Mouse (Mus musculus) heart, postnatal 36 days (tissue): Measurements from ENCODE around the gene Rasgrp3. TPM values are rescaled to one million over a fixed set of nuclear protein-coding genes. Genes with fewer than 3 reads are reported as not detected.

Experiments
- DNase-seq, 2 experiments: peaks; one replicate each; pipeline ENCODE4 v3.0.0; 2021 to 2022
- intact Hi-C: fragments of 180-260 bp; cut with DNase I; formaldehyde crosslinking; loops from one replicate; pipeline ENCODE4 v1.15.1; 2025
- total RNA-seq, 2 experiments: library from RNA; stranded (reverse); gene quantifications; 2 replicates each; pipeline ENCODE4 v1.2.3; 2021

Rasgrp3 gene
- total RNA-seq, 2 experiments from 2014 or later, result 23.3 TPM

DNA sequence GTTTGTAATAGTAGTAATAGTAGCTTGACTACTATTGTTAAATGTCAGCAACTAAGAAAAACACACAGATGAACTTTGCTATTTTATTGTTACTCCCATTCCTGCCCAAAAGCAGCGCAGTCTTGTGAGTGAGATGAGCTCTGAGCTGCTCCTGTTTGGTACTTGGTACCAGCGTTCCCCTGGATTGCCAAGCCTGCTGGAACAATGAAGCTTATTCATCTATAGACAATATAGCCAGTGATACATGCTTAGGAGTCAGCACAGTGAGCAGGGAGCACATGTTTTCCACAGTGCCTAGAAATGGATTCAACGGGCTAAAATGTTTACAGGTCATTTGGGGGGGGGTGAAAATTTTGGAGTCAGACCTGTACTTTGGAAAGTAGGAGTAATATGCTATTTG lies 50.5 kb downstream of the Rasgrp3 start:
- DNase-seq, result no peak
- intact Hi-C loops, result no loop called here

DNA sequence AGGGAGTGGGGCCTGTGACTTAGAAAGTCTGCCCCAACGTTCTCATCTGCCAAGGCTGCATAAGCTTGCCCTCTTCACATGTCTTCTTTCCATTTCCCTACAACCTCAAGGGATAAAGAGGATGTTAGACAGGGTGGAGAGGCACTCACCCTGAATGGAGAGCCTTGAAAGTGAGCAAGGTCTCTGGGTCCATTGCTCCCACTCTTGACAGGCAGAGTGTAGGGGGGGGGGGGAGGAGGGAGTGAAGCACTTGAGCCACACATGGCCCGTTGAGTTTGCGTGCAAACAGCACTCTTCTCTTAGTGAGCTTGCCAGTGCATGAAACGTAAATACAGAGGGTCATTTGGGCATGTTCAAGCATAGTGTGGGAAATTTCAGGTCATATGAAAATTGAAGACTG lies 59.5 kb downstream of the Rasgrp3 start:
- intact Hi-C loops, result no loop called here
- no peak for DNase-seq

DNA sequence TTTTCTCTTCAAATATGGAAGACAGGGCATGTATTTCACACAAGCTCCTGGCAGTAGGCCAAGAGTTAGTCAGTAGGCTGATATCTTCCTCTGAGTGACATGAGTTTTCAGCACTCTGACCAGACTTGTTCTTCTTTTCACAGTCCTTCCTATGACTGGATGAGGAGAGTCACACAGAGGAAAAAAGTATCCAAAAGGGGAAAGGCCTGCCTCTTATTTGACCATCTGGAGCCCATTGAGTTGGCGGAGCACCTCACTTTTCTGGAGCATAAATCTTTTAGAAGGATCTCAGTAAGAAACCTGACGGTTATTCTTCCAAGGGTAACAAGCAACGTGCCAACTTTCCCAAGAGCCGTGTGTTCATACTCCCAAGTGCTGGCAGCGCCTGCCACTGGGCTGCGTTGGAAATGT lies 62.5 kb downstream of the Rasgrp3 start:
- intact Hi-C loops, result no loop called here
- peak in 1 of 2 experiments; percentile 15 for DNase-seq

DNA sequence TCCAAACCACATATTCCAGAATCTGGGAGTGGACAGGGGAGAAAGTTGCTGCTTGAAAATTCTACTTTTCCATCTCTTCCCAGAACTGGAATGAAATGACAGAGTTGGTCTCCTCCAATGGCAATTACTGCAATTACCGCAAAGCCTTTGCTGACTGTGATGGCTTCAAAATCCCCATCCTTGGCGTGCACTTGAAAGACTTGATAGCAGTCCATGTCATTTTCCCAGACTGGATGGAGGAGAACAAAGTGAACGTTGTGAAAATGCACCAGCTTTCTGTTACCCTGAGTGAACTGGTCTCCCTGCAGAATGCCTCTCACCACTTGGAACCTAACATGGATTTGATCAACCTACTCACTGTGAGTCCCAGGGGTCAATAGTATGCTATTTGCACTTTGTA lies 67.3 kb downstream of the Rasgrp3 start:
- no peak for DNase-seq
- intact Hi-C loops, result no loop called here

- intact Hi-C loops, result no loop called here
- no peak for DNase-seq
Observed at GRCm38 (mm10) chr17:75505053-75505452, 69.4 kb downstream of the Rasgrp3 start.

DNA sequence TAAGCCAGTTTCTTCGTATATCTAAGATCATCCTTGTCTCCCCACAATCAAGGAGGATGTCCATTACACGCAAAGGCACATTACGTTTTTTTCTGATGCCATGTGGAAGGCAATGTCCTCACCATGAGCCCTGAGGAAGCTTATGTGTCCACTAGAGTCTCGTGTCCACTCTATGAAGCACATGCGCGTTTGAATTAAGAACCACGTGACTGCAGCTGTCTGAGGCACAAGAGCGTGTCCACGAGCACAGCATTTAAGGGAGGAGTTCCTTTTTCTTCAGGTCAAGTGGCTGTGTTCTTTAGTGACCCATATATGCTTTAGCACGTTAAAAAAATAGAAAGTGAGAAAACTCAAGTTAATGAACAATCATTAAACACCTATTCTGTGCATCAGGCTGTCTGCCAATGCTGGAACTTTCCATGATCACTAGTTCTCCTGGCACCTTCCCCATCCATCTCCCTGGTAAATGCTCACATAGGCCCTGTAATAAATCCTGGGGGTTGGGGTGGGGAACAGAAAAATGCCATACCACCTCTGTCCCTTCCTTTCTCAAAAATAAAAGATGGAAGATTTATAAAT lies 70.5 kb downstream of the Rasgrp3 start:
- intact Hi-C loops, result no loop called here
- DNase-seq, result no peak

DNA sequence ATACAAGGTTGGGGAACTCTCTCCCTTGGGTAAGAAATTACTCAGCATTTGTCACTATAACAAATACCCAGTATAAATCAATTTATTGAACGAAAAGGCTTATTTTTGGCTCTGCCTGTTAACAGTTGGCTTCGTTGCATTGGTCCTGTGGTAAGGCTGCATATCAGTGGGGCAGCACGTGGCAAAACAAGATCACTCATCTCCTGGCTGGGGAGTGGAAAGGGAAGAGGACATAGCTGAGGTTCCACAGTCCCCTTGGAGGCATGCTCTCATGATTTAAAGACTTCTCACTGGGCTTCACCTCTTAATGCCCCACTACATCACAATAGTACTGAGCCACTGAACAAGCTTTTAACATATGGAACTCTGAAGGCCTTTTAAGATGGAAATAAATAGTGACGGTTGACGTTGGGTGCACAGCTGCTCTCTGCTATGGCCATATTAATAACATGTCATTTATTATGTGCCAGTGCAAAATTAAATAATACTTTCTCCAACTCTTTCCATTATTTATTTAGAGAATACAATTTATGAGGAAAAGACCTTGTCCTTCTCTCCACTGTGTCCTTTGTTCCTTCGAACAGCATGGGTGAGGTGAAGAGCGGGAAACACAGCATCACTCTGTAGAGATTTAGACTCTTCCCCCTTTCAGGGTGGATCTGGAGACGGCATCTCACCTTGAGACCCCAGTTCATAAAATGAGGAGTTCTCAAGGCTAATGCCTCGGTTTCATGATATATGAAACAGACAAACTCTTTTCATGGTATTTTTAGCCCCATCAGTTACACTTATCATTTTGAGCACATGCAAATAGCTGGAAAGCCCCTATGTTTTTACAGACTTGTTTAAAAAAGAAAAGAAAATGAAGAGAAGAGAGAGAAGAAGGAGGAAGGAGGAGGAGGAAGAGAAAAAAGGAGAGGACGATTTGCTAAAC lies 71.3 kb downstream of the Rasgrp3 start:
- intact Hi-C loops, result no loop called here
- no peak for DNase-seq

DNA sequence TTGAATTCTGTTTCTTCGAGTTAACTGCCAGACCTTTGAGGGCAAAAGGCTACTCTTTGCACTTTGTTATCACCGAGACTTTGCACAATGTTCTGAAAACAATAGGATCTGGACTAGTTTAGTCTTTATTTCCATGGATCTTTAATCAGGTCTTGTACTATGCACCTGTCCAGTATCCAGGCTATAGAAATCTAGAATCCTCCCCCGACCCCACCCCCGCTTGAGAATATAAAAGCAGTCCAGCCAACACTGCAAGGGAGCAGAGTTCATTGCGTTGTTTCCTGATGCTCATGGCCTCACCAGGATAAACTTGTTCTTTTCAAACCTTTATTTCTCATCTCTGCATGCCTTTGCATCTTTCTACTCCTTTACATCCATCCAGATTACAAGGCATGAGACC lies 73.6 kb downstream of the Rasgrp3 start:
- intact Hi-C loops, result no loop called here
- no peak for DNase-seq

GRCm38 (mm10) chr17:75516591-75516990 lies 80.9 kb downstream of the Rasgrp3 start:
- DNase-seq, result no peak
- intact Hi-C loops, result no loop called here

- intact Hi-C loops, result no loop called here
- no peak for DNase-seq
Observed at GRCm38 (mm10) chr17:75518181-75518901, 82.6 kb downstream of the Rasgrp3 start.

- DNase-seq, result no peak
- intact Hi-C loops, result no loop called here
Observed at GRCm38 (mm10) chr17:75519239-75519900, 83.7 kb downstream of the Rasgrp3 start.

- intact Hi-C loops, result no loop called here
- DNase-seq, result no peak
Observed at GRCm38 (mm10) chr17:75521236-75521842, 85.6 kb downstream of the Rasgrp3 start.

DNA sequence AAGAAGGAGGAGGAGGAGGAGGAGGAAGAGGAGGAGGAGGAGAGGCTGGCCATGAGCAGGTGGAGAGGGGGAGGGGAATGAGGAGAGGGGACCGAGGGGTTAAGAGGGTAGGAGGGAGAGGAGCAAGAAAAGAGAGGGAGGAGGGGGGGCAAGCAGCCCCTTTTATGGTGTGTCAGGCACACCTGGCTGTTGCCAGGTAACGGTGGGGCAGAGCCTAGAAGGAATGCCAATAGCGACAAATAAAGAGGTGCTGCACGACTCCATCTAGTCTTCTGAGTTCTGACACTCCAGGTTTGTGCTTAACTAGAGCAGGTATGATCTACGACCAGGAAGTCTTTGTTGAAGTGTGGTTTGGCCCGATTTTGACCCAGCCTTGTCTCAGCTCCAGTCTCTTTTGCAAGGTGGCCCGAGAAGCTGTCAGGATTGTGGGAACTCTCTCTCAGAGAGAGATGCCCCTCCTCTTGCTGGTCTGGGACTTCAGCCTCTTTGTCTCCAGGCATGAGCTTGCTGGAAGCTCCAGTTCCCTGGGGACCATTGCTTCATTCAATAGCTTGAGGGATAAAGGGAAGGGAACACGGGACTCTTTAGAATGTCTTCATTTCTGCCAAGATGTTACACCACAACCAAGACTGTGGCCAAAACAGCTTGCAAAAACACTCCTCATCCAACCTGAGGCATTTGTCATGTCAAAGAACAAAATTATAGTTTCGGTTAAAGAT lies 86.8 kb downstream of the Rasgrp3 start:
- intact Hi-C loops, result no loop called here
- peak; percentile 49 for DNase-seq

DNA sequence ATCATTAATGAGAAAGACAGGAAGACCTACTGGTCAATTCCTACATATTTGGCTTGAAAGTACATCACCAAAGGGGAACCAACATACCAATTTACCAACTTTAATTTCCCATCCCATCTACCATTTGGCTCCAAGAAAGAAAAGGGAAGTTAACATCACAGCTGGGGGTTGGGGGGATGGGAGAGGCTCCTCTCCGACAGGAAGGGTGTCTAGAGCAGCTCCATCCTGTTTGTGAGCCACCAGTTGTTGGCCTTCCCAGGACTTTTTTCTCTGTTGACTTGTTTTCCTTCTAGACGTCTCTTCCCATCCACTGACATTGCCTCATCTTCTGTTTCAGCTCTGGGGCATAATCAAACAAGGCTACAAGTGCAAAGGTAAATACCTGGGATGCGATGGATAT lies 88.1 kb downstream of the Rasgrp3 start:
- intact Hi-C loops, result no loop called here
- DNase-seq, result peak; percentile 33 to 43

GRCm38 (mm10) chr17:75526411-75526810 lies 90.7 kb downstream of the Rasgrp3 start:
- peak in 1 of 2 experiments; percentile 12 for DNase-seq
- intact Hi-C loops, result no loop called here

GRCm38 (mm10) chr17:75529222-75529935 lies 93.7 kb downstream of the Rasgrp3 start:
- intact Hi-C loops, result no loop called here
- DNase-seq, result no peak

GRCm38 (mm10) chr17:75532469-75532986 lies 96.8 kb downstream of the Rasgrp3 start:
- DNase-seq, result no peak
- intact Hi-C loops, result loop anchor here (10.0 kb wide), 1 partner anchor 128 kb away; no protein-coding TSS in a partner anchor

- intact Hi-C loops, result loop anchor here (5.0 to 10.0 kb wide), 3 partner anchors 72 to 527 kb away; partner anchors contain the start of gene Ltbp1
- no peak for DNase-seq
Observed at GRCm38 (mm10) chr17:75534314-75535020, 98.8 kb downstream of the Rasgrp3 start.
